Mouse (Mus musculus): ENCODE measurements around the gene Commd4. TPM values are rescaled to one million over a fixed set of nuclear protein-coding genes. Genes with fewer than 3 reads are reported as not detected.

Gene Commd4
- polyA plus RNA-seq, 1 experiment = 173 TPM

- no peak for DNase-seq (ENCODE audit: extremely low spot score in 1 of 2, low spot score in 1 of 2)
Measured at GRCm38 (mm10) chr9:57143212-57143611, 14.9 kb downstream of the Commd4 start.

GRCm38 (mm10) chr9:57141417-57142353 is 16.4 kb downstream of the Commd4 start:
- DNase-seq (ENCODE audit: extremely low spot score in 1 of 2, low spot score in 1 of 2) = no peak

GRCm38 (mm10) chr9:57139571-57139970 is 18.6 kb downstream of the Commd4 start:
- no peak for DNase-seq (ENCODE audit: extremely low spot score in 1 of 2, low spot score in 1 of 2)

GRCm38 (mm10) chr9:57139110-57139509 is 19.0 kb downstream of the Commd4 start:
- DNase-seq (ENCODE audit: extremely low spot score in 1 of 2, low spot score in 1 of 2) = no peak

GRCm38 (mm10) chr9:57138507-57138906 is 19.6 kb downstream of the Commd4 start:
- DNase-seq (ENCODE audit: extremely low spot score in 1 of 2, low spot score in 1 of 2) = no peak

- DNase-seq (ENCODE audit: extremely low spot score in 1 of 2, low spot score in 1 of 2) = no peak
Measured at GRCm38 (mm10) chr9:57137777-57138176, 20.4 kb downstream of the Commd4 start.

GRCm38 (mm10) chr9:57137246-57137645 is 20.9 kb downstream of the Commd4 start:
- DNase-seq (ENCODE audit: extremely low spot score in 1 of 2, low spot score in 1 of 2) = no peak

GRCm38 (mm10) chr9:57130577-57131433 is 27.3 kb downstream of the Commd4 start, which contains the start of gene Man2c1:
Gene Man2c1 (plus strand): TSS chr9:57130690.
- peak; percentile 92 to 96 for DNase-seq (ENCODE audit: extremely low spot score in 1 of 2, low spot score in 1 of 2)

- DNase-seq (ENCODE audit: extremely low spot score in 1 of 2, low spot score in 1 of 2) = no peak
Measured at GRCm38 (mm10) chr9:57129641-57130040, 28.5 kb downstream of the Commd4 start.

GRCm38 (mm10) chr9:57117261-57117755 is 40.8 kb downstream of the Commd4 start:
- DNase-seq (ENCODE audit: extremely low spot score in 1 of 2, low spot score in 1 of 2) = no peak

Other genes starting within 250 kb of the Commd4 start
- gene Snx33, start 230.0 kb downstream of the Commd4 start, polyA plus RNA-seq (2012; rRNA removed) = 4.9 and 5.3 TPM in 2 replicates
- gene Imp3, start 220.9 kb downstream of the Commd4 start, polyA plus RNA-seq (2012; rRNA removed) = 83.7 and 94.4 TPM in 2 replicates
- 16.1 and 16.2 TPM in 2 replicates for gene Snupn, start 207.5 kb downstream of the Commd4 start, polyA plus RNA-seq (2012; rRNA removed)
- 25.1 TPM in 2 replicates for gene Ptpn9, start 163.4 kb downstream of the Commd4 start, polyA plus RNA-seq (2012; rRNA removed)
- gene Sin3a, start 86.3 kb downstream of the Commd4 start, polyA plus RNA-seq (2012; rRNA removed) = 27.4 and 29.9 TPM in 2 replicates
- gene Man2c1, start 27.6 kb downstream of the Commd4 start, polyA plus RNA-seq (2012; rRNA removed) = 241 and 243 TPM in 2 replicates
- 13.5 and 15.0 TPM in 2 replicates for gene Neil1, start 10.0 kb downstream of the Commd4 start, polyA plus RNA-seq (2012; rRNA removed)
- not detected in 2 replicates for gene Trcg1, start 78.2 kb upstream of the Commd4 start, polyA plus RNA-seq (2012; rRNA removed)
- gene 1700017B05Rik, start 104.3 kb upstream of the Commd4 start, polyA plus RNA-seq (2012; rRNA removed) = 4.6 and 5.4 TPM in 2 replicates

Measured in frontal cortex, adult 2 months (tissue).